Mouse (Mus musculus) adrenal gland, postnatal 10 days (tissue): ENCODE data around the gene Rev1. TPM values are rescaled to one million over a fixed set of nuclear protein-coding genes. Genes with fewer than 3 reads are reported as not detected.

Source experiments
- DNase-seq: peaks from one replicate; pipeline ENCODE4 v3.0.0; 2021; ENCODE audit warnings: mixed read lengths
- long read RNA-seq, 2 experiments: library from polyadenylated mRNA; stranded (forward); transcript quantifications; one replicate each; pipeline ENCODE4 v2.0.0; 2021
- total RNA-seq, 2 experiments: library from RNA; stranded (reverse); gene quantifications; 2 replicates each; pipeline ENCODE4 v1.2.3; 2021

The Rev1 gene
- total RNA-seq, result 10 to 100 TPM; 25.4 to 29.8 TPM
- long read RNA-seq, experiment 1, full-length matches to known transcripts, result 2 of 17 reads
- long read RNA-seq, experiment 1, partial matches to known transcripts, result 7 of 17 reads
- long read RNA-seq, experiment 1, other reads (novel, unspliced or antisense), result 8 of 17 reads
- long read RNA-seq, experiment 2, full-length matches to known transcripts, result 4 of 12 reads
- long read RNA-seq, experiment 2, partial matches to known transcripts, result 3 of 12 reads
- long read RNA-seq, experiment 2, other reads (novel, unspliced or antisense), result 5 of 12 reads

GRCm38 (mm10) chr1:38129501-38130267, at the start of gene Rev1:
Rev1 (minus strand) TSS chr1:38129801.
- DNase-seq, result peak; percentile 97

- no peak for DNase-seq
Measured at GRCm38 (mm10) chr1:38178929-38179328, 49.3 kb upstream of the Rev1 start.

DNA sequence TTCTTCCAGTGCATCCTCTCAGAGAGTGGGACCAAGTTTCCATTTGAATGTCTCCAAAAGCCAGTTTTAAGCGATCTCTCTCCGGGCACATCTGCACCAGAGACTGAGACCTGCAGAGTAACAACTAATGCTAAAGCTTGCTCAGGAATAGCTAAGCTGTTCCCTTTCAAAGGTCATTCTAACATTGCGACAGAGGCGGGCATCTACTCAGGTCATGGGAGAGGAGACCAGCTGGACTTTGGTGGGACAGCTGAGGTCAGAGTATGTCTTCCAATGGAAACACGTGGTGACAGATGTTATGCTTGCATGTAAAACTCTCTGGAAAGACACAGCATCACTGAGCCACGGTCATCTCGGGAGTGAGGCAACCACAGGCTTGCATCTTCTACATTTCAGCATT, 46.5 kb upstream of the Rev1 start:
- no peak for DNase-seq

DNA sequence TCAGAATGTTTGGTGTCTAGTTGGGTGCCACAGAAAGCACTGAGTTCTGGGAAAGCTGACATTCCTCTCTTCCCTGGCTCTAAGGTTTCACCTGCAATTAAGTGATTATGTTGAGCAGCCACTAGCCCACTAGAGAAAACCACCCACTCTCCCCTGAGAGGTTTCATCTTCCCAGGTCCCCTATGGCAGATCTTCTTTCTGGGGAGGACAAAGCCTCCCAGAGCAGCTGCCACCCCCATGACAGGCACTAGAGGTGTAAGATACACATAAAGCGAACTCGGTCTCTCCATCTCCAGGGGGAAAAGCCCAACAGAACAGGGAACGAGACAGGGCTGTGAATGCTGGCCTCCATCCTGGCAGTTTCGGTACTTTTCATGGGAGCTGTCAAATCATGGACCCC, 42.3 kb upstream of the Rev1 start:
- DNase-seq, result no peak

- no peak for DNase-seq
Measured at GRCm38 (mm10) chr1:38165696-38166095, 36.1 kb upstream of the Rev1 start.

- no peak for DNase-seq
Measured at GRCm38 (mm10) chr1:38150086-38150485, 20.5 kb upstream of the Rev1 start.

DNA sequence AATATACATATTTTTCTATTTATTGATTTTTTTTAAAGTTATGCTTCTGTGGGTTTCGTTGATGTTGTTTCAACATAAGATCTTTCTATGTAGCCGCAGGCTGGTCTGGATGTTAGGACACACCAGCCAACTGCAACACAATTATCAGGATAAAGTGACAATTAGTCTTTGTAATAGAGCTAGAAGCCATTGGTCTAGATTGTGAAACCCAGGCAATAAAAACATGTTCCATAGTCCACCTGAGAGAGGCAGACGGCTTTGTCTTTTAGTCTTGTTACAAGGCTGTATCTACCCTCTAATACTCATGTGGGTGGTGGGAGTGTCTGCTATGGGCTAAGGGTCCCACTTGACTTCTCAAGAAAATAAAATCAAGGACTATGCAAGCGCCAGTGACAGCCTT, 16.4 kb upstream of the Rev1 start:
- DNase-seq, result no peak

- no peak for DNase-seq
Measured at GRCm38 (mm10) chr1:38141371-38141770, 11.8 kb upstream of the Rev1 start.

- DNase-seq, result no peak
Measured at GRCm38 (mm10) chr1:38140911-38141310, 11.3 kb upstream of the Rev1 start.

GRCm38 (mm10) chr1:38139396-38139795, 9.8 kb upstream of the Rev1 start:
- DNase-seq, result no peak

DNA sequence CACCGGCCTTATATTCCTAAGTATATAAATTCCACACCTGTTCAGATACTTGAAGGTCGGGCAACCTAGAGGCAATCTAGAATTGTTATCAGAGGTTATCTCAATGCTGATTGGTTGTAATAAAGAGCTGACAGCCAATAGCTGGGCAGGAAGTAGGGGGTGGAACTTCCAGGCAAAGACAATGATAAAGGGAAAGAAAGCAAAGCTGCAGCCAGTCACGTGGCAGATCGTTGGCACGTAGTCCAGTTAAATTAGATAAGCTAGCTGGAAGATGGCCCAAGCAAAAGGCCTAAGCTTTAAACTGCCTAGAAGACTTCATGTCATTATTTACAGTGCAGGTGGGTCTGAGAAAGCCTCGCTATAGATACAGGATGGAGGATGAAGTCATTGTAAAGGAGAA, 3.3 kb upstream of the Rev1 start:
- DNase-seq, result peak; percentile 12

GRCm38 (mm10) chr1:38130715-38131483, 1.3 kb upstream of the Rev1 start:
- DNase-seq, result no peak

DNA sequence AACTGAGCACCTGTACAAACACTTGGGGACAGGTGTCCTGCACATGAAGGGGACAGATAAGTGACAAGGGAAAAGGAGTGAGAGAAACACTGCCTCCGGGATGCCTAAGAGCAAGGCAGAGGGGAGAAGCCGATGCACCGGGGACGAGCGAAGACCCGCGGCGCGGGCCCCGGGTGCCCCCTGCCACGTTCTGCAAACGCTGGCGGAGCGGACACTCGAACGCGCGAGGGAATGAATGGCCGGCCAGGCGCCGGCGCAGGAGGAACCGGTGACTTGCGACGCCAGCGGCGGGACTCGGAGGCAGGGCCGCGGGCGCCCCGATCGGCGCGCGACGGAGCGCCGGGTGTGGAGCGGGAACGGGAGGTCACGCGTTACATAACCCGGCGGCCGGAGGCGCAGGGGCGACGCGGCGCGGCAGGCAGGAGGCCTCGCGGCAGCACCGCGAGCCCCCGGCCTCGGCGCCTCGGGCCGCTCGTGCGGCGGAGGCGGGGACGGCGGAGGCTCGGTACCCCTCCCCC, 623 bp downstream of the Rev1 start:
- DNase-seq, result peak; percentile 70

DNA sequence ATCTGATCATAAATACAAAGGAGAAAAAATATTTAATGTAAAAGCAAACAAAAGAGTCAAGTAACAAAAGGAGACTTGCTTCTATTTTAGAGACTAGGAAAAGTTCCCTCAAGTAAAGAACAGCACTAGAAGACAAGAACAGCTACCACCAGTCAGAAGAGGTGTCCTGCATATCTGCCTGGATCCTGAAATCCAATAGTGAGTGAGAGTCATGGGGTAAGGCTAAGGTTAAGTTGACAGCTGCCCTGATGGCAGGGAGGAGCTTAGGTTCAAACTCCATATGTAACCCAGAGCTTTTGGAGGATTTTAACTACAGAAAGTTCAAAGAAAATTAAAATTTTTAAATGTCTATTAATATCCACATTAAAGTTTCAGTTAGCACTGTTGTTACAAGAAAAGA, 2.6 kb downstream of the Rev1 start:
- DNase-seq, result no peak

DNA sequence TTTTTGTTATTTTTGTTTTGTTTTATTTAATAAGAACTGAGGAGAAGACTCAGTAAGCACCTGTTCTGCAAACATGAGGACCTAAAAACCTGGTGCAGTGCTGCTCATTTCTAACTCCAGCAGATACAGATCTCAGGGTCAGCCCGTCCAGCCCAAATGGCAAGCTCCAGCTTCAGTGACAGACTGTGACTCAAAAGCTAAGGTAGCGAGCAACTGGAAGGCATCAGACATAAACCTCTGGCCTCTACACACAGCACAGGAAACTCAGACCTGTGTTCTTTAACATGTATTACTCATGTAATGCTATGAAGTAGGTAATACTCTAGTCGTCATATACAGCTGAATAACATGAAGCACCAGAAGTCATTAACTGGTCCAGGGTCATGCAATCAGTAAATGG, 3.2 kb downstream of the Rev1 start:
- no peak for DNase-seq

DNA sequence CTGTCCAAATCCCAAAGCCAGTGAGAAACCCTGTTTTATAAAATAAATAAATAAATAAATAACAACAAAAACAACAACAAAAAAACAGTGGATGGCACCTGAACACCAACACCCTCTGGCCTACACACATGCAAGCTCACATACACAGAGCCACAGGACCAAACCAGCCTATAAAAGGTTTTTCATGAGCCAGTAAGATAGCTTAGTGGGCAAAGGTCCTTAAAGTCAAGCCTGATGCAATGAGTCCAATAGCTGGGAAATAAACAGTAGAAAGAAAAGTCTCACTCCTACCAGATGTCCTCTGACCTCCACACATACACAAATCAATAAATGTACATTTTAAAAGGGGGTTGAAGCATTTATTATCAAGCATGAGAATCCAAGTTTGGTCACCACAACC, 5.3 kb downstream of the Rev1 start:
- DNase-seq, result no peak

GRCm38 (mm10) chr1:38120877-38121276, 8.7 kb downstream of the Rev1 start:
- no peak for DNase-seq

DNA sequence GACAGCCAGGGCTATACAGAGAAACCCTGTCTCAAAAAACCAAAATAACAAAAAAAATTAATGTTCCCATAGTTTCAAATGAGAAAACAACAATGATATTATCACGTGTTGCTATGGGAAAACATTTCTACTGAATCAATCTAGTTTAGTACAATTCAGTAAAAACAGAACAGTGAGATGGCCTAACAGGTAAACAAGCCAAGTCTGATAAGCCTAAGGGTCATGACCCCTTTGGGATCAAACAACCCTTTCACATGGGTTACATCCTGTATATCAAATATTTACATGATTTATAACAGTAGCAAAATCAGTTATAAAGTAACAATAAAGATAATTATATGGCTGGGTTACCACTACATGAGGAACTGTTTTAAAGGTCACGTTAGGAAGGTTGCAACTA, 11.0 kb downstream of the Rev1 start:
- no peak for DNase-seq

DNA sequence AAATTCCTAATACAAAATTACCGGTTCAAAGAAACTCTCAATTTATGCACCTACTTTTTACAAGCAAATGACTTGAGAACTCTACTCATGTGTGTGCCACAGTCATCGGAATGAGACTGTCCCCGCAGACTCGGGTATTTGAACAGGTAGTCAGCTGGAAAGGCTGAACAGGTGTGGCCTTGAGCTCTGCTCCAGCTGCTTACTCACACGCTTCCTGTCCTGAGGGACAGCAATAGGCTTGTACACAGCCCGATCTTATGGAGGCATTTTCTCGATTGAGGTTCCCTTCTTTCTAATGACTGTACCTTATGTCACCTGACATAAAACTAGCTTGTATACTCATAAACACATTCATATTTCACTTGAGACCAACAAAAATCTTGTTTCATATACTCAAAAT, 19.8 kb downstream of the Rev1 start:
- DNase-seq, result no peak

DNA sequence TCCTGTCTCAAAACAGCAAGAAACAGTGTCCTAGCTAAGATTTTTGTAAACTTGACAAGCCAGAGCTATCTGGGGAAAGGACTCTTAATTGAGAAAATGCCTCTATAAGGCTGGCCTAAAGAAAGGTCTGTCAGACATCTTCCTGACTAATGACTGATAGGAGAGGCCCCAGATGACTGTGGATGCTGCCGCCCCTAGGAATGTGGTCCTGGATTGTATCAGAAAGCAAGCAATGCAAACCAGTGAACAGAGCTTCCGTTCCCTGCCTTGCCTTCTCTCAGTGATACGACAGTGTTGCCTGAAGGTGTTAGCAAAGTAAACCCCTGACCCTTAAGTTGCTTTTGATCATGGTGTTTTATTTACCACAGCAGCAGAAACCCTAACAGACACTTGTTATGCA, 25.8 kb downstream of the Rev1 start:
- DNase-seq, result no peak

GRCm38 (mm10) chr1:38103214-38103613, 26.4 kb downstream of the Rev1 start:
- DNase-seq, result no peak

GRCm38 (mm10) chr1:38081316-38081715, 48.3 kb downstream of the Rev1 start:
- no peak for DNase-seq

DNA sequence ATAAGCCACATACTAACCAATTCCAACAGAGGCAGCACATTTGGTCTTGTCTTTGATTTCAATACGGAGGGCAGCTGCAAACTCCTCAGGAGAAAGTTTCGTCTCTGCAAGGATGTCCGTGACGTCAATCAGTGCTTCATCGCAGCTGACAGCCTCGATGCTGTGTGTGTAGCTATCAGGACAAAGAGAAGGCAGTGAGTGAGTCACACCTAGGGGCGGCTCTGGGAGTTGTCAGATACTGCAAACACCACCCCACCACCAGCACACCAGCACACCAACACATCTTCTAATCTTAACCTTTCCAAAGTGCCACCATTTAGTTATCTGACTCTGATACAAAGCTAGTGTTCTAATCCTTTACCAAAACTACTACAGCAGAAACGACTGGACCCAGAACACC, 58.3 kb downstream of the Rev1 start:
- DNase-seq, result peak; percentile 9
